Mouse (Mus musculus) layer of hippocampus, postnatal 25 days (tissue): ENCODE results near the gene Mib2. TPM values are rescaled to one million over a fixed set of nuclear protein-coding genes. Genes with fewer than 3 reads are reported as not detected.
"Not testable (repeated sequence)": the region's sequence is repeated elsewhere in the genome, so short reads cannot be mapped to it uniquely, and the experiment has no call there.

ENCODE experiments used
- DNase-seq, 2 experiments: peaks; one replicate each; pipeline ENCODE4 v3.0.0; 2022; ENCODE audit warnings: mixed read lengths in 2 of 2, low spot score in 1 of 2; ENCODE audit errors: extremely low spot score in 1 of 2
- total RNA-seq, 2 experiments: library from RNA; stranded (reverse); gene quantifications; 2 replicates each; pipeline ENCODE4 v1.2.3; 2021

Gene Mib2
- total RNA-seq, 2 experiments from 2014 or later: 96.6 to 109 TPM

GRCm38 (mm10) chr4:155675991-155676390 is 7.0 kb upstream of the Mib2 start:
- DNase-seq: no peak

- no peak for DNase-seq
Observed at GRCm38 (mm10) chr4:155672082-155672481, 3.1 kb upstream of the Mib2 start.

- DNase-seq: not testable (repeated sequence)
Observed at GRCm38 (mm10) chr4:155670236-155670635, 1.2 kb upstream of the Mib2 start.

GRCm38 (mm10) chr4:155669598-155670075 is 639 bp upstream of the Mib2 start:
- DNase-seq: no peak

- no peak for DNase-seq
Observed at GRCm38 (mm10) chr4:155666903-155667302, 2.1 kb downstream of the Mib2 start.

GRCm38 (mm10) chr4:155660641-155661040 is 8.4 kb downstream of the Mib2 start:
- no peak for DNase-seq

- no peak for DNase-seq
Observed at GRCm38 (mm10) chr4:155658961-155659360, 10.0 kb downstream of the Mib2 start.

- no peak for DNase-seq
Observed at GRCm38 (mm10) chr4:155656214-155656751, 12.7 kb downstream of the Mib2 start.

GRCm38 (mm10) chr4:155654456-155655298 is 14.3 kb downstream of the Mib2 start:
- DNase-seq: no peak

- DNase-seq: no peak
Observed at GRCm38 (mm10) chr4:155654183-155654455, 14.9 kb downstream of the Mib2 start.

- DNase-seq: no peak
Observed at GRCm38 (mm10) chr4:155653451-155654182, 15.4 kb downstream of the Mib2 start.

GRCm38 (mm10) chr4:155653086-155653450 is 15.9 kb downstream of the Mib2 start, which contains the start of gene Mmp23:
Gene Mmp23, minus strand, starts transcription at chr4:155653384.
- no peak for DNase-seq

GRCm38 (mm10) chr4:155652283-155653085 is 16.5 kb downstream of the Mib2 start:
- no peak for DNase-seq

- no peak for DNase-seq
Observed at GRCm38 (mm10) chr4:155651553-155652269, 17.3 kb downstream of the Mib2 start.

- DNase-seq: no peak
Observed at GRCm38 (mm10) chr4:155649355-155649754, 19.6 kb downstream of the Mib2 start.

GRCm38 (mm10) chr4:155645721-155646120 is 23.3 kb downstream of the Mib2 start:
- no peak for DNase-seq

- DNase-seq: not testable (repeated sequence)
Observed at GRCm38 (mm10) chr4:155645308-155645707, 23.7 kb downstream of the Mib2 start, which contains the start of gene Gm10563. Gene Gm10563, minus strand, starts transcription at chr4:155645408.

- no peak for DNase-seq
Observed at GRCm38 (mm10) chr4:155643531-155643930, 25.5 kb downstream of the Mib2 start.

- DNase-seq: no peak
Observed at GRCm38 (mm10) chr4:155635766-155636499, 33.1 kb downstream of the Mib2 start.
